Mouse (Mus musculus) lung, postnatal 0 days (tissue): ENCODE data around the gene Slc25a27.

Source experiments
- CTCF ChIP-seq: IDR thresholded peaks from 2 replicates; pipeline ENCODE4 v1.5.1; 2016; ENCODE audit warnings: antibody characterized with exemption, mild to moderate bottlenecking
- EP300 ChIP-seq: IDR thresholded peaks from 2 replicates; pipeline ENCODE4 v1.6.1; 2016; ENCODE audit warnings: antibody characterized with exemption, mild to moderate bottlenecking, control low read depth

DNA sequence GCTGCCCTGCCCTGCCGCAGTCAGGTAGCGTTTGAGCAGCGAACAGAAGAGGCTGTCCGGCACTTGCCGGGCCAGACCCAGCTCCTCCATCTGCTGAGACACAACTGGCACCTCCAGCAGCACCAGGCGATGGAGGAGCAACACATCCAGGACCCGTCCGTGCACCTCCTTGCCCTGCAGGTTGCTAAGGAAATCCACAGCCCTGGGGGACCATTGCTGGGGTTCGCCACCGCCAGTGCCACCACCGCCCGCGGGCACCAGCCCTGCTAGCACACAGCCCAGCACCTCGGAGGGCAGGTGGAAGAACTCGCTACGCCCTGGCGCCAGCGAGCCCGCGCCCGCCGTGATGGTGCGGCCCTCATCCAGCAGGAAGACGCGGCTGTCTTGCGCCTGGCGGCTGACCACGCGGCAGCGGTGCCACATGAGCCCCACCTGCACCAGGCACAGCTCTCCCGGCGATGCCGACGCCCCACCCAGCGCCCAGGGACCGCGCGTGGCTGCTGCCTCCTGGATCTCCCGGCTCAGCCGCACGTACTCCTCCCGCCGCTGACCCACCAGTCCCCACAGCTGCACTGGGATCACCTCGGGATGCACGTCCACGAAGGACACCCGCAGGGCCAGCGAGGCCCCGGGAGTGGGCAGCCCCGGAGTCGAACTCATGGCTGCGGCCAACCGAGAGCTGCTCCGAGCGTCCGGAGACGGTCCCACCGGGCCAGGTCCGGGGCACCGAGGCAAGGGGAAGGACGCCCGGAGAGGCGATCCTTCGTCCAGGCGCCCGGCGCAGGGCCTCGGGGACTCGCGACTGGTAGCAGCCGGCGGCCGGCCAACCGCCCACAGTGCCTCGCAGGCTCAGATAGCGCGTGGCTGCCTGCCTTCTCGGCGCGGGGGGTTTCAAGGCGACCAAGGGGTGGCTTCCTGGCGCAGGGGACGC is 37.3 kb downstream of the Slc25a27 start, which contains the start of gene Tdrd6:
- TF ChIP-seq CTCF: no peak
- no peak for TF ChIP-seq EP300
